Mouse (Mus musculus): ENCODE measurements around the gene Cenpn.

Gene Cenpn

GRCm38 (mm10) chr8:116921337-116922059, at the start of gene Cenpn, which contains the start of gene Cmc2:
Gene Cenpn, plus strand, starts transcription at chr8:116921730.
Gene Cmc2, minus strand, starts transcription at chr8:116921455.
- peak; percentile 99 for DNase-seq

- peak; percentile 85 for DNase-seq
These were observed 48.7 kb upstream of the Cenpn start for GRCm38 (mm10) chr8:116872761-116873342.

DNA sequence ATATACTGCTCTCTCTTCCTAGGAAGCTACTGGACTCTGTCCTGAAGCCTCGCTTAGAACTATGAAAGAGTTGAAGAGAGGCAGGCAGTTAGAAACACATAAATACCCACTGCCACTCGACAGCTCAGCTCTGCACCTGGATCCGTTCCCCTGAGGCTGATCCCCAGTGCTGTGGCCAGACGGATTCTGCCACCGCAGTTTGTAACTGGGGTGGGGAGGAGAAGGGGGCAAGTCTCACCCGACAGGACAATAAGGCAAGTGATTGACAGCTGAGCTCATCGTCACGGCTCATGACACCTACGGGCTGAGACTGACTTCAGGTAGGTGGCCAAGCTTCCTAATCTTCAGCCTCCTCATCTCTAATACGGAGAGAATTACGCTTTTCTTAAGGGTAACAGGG, 47.9 kb upstream of the Cenpn start:
- peak; percentile 66 for DNase-seq

GRCm38 (mm10) chr8:116873986-116874385, 47.5 kb upstream of the Cenpn start:
- DNase-seq, result peak; percentile 74

- peak; percentile 51 for DNase-seq
These were observed 45.6 kb upstream of the Cenpn start for GRCm38 (mm10) chr8:116875798-116876450.

DNA sequence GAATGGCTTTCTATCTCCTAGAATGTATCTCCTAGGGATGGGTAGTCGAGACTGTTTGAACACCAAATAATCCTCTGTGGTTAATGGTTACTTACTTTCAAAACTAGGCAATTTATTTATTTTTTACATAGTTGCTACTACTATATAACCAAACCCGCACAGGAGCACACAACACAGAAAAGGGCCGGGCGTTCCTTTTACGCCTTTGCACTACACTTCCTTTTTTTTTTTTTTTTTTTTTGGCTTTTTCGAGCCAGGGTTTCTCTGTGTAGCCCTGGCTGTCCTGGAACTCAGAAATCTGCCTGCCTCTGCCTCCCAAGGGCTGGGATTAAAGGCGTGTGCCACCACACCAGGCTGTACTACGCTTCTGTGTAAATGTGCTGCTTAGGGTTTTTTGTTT, 40.1 kb upstream of the Cenpn start:
- DNase-seq, result no peak

- peak; percentile 87 for DNase-seq
These were observed 33.7 kb upstream of the Cenpn start for GRCm38 (mm10) chr8:116887813-116888212.

- peak; percentile 29 for DNase-seq
These were observed 30.1 kb upstream of the Cenpn start for GRCm38 (mm10) chr8:116891446-116891845.

GRCm38 (mm10) chr8:116892130-116892529, 29.4 kb upstream of the Cenpn start:
- peak; percentile 46 for DNase-seq

GRCm38 (mm10) chr8:116892636-116893035, 28.9 kb upstream of the Cenpn start:
- DNase-seq, result peak; percentile 79

- no peak for DNase-seq
These were observed 27.6 kb upstream of the Cenpn start for GRCm38 (mm10) chr8:116893938-116894337.

DNA sequence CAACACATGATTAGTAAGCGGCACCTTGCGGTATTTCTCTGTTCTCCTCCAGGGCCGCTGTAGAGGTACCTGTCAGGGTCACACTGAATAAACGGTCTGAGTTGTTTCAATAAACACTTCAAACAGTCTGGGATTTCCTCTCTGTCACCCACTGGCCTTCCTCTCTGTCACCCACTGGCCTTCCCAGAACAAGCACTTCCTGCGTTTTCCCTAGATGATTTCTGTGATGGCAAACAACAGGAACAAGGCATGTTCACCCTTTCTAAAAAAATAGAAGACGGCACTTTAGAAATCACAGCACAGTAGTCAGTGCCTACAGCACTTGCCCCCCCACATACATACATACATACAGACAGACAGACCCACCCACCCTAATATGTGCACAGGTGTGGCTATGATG, 26.0 kb upstream of the Cenpn start:
- peak; percentile 90 for DNase-seq

DNA sequence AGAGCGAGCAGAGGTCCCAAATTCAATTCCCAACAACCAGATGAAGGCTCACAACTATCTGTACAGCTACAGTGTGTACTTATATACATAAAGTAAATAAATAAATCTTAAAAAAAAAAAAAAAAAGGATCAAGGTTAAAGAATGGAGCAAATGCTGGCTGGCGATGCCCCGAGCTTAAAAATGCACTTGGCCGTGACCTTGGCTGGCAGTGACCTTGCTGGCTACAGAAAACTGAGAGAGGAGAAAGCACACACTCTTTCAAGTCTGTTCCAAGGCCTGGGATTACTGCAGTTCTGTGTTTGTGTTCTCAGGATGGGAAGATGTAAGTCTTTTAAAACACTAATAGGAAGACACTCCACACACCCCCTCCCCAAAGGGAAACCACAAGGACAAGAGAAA, 16.8 kb upstream of the Cenpn start:
- DNase-seq, result peak; percentile 61

GRCm38 (mm10) chr8:116905252-116905651, 16.3 kb upstream of the Cenpn start:
- DNase-seq, result peak; percentile 76

GRCm38 (mm10) chr8:116905836-116906235, 15.7 kb upstream of the Cenpn start:
- no peak for DNase-seq

- no peak for DNase-seq
These were observed 559 bp upstream of the Cenpn start for GRCm38 (mm10) chr8:116921005-116921336.

GRCm38 (mm10) chr8:116922060-116922757, 679 bp downstream of the Cenpn start:
- DNase-seq, result peak; percentile 85

DNA sequence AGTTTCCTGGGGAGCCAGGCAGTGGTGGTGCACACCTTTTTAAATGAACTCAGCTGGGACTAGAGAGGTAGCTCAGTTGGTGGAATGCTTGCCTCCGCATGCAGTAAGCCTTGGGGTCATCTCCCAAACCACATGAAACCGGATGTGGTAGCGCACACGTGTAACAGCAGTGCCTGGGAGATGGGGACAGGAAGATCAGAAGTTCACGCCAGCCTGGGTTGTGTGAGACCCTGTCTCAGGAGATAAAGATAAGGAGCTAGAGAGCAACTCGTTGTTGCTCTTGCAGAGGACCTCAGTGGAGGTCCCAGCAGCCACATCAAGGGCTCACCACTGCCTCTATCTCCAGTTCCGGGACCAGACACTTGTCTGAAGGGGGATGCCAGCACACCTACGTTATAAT, 2.0 kb downstream of the Cenpn start:
- DNase-seq, result no peak

DNA sequence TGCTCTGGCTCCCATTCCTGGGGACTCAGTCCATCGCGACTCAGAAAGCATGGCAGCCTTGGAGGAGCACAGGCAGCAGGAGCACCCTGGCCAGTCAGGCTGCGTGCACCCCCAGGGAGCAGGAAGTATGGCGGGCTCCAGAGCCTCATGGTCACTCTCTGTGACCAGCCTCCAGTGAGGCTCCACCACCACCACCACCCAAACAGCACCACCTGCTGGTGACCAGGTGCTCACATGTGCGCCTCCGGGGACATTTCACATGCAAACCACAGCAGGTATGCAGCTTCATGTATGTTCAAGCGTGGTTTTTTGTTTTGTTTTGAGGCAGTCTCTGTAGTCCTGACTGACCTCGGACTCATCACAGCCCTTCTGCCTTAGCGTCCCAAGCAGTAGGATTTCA, 6.3 kb downstream of the Cenpn start:
- no peak for DNase-seq

DNA sequence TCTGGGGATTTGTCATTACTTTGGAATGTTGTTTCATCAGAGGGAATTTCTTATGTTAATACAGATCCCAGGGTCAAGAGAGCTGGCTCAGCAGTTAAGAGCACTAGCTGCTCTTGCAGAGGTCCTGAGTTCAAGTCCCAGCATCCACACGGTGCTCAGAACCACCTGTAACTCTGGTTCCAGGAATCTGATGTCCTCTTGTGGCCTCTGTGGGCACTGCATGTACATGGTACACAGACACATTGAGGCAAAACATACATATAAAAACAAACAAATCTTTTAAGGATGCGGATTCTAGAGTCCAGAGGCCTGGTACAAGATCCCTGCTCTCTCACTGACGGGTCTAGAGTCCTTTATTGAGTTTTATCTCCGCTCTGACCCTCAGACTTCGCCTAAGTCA, 7.1 kb downstream of the Cenpn start:
- DNase-seq, result no peak

- no peak for DNase-seq
These were observed 13.4 kb downstream of the Cenpn start for GRCm38 (mm10) chr8:116934976-116935375.

- DNase-seq, result no peak
These were observed 14.0 kb downstream of the Cenpn start for GRCm38 (mm10) chr8:116935506-116935905.

- no peak for DNase-seq
These were observed 20.9 kb downstream of the Cenpn start for GRCm38 (mm10) chr8:116942284-116943058.
